Mouse (Mus musculus) c-Kit-positive CD71-positive TER-119-positive erythroid progenitor cells, embryonic 14.5 days (primary cell): ENCODE results near the gene Cldn16.
"Not testable (repeated sequence)": the region's sequence is repeated elsewhere in the genome, so short reads cannot be mapped to it uniquely, and the experiment has no call there.

Experiments used
- DNase-seq: peaks from one replicate; pipeline ENCODE4 v3.0.0-alpha.2; 2013; ENCODE audit warnings: low spot score

Gene Cldn16

DNA sequence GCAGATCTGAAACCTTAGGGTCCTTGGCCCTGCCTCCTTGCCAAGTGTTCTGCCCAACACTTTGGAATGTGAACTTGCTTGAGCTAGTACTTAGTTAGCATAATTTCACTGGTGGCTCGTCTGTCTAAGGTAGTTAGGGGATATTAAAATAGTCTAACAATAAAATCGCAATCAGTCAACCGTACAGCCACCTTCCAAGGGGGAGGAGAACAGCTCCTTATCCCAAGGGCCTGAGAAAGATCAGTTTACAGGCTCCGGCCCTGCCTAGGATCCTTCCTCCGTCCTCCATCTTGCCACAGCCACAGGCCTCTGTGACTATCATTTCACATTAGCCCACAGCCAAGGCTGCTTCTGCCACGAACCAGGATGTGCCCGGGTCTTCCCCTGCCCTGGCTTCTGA is at the start of gene Cldn16:
Cldn16 (plus strand) TSS at position 301 of the 400 bp plus-strand sequence.
- DNase-seq = no peak

DNA sequence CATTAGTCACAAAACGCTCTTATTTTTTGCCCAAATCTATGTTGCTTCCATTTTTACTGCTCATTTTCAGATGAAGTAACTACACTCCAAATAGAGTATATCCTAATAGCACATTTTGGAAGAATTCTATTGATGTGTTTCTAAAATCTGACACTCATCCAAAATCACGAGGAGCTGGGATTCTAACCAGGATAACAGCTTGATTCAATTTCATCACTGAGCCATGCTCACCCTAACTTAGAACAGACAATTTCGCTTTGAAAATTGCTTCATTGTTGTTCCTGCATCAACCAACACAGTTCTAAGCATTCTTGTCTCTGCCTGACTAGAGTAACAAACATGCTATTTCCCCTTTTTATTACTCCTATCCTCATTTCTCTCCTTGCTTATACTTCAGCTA is 44.3 kb upstream of the Cldn16 start:
- no peak for DNase-seq

DNA sequence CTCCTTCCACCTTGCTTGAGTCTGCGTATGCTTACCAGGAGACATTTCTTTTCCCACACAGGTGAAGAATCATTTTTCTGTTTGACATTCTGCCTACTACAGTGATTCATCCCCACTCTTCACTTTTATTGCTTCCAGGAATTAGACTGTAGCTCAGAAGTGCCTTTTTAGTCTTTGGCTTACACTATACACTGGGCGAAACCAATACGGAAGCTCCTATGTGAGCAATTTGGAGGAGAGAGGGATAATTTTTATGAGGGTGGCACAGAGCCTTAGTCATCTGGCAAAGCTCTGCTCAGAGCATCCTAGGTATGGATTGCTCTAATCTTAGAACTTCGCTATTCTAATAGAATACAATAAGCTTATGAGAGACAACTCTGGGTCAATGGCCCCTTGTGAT is 40.9 kb upstream of the Cldn16 start:
- no peak for DNase-seq

DNA sequence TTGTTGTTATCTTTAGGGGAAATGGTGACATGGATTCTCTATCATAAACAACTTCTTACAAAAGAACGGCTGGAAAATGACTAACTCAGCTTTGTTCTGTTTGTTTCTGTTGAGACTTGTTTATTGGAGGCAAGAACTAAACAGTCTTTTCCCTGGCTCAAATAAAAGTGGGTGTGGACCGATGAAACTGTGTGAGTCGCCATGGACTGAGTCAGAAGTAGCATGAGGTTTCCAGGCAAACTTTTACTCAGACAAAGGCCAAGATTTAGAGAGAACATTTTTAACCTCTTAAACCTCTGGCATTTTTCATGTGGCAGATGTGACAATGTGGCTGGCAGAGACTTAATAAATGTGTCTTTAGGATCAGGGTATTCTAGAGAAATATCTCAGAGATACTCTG is 32.7 kb upstream of the Cldn16 start:
- DNase-seq = no peak

DNA sequence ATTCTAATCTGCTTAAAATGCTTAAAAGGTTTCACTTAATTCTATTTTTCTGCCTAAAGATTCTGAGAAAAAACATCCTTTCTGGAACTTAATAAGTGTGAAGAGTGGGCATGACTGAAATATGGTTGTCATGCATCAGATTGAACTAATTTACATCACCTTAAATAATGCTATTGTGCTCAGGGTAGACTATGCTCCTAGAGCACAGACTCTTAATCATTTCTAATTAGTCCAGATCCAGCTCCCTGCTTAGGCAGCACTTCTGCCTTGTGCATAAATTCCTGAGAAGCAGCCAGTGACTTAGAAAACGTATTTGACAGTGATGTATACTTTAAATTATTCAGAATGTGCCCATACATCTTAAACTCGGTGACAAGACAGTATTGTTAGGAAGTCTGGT is 29.4 kb upstream of the Cldn16 start:
- DNase-seq = no peak

DNA sequence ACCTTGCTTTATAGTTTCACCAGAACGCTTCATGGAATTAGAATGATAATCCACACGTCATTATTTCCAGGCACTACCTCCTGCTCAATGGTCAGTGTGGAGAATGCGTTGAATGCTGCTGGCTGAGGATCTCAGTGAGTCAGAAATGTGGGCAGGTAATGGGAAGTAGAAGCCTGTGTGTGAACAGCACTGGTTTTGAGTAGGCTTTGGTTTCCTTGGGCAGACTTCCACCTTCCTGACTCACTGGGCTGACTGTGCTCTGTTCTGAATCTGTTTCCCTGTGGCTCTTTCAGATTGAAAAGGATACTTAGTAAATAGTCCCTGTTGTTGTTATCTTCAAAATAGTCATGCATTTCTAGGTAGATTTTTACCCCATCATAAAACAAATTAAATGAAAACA is 22.9 kb upstream of the Cldn16 start:
- no peak for DNase-seq

DNA sequence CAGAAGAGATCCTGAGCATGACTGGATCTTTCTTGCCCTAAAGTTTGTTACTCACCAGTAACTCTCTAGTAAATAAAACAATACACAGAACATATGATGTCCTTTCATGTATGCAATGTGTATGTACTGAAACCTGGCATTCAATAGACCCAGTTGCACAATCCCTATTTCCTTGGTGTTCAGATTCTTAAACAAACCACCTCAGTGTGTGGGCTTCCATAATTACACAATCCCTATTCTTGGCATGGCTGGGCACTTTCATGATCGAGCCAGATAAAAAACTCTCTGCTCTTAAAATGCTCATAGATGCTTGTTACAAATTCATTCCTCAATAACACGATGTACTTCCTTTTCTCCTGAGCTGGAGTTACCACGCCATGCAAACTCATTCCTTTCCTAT is 21.8 kb upstream of the Cldn16 start:
- DNase-seq = no peak

DNA sequence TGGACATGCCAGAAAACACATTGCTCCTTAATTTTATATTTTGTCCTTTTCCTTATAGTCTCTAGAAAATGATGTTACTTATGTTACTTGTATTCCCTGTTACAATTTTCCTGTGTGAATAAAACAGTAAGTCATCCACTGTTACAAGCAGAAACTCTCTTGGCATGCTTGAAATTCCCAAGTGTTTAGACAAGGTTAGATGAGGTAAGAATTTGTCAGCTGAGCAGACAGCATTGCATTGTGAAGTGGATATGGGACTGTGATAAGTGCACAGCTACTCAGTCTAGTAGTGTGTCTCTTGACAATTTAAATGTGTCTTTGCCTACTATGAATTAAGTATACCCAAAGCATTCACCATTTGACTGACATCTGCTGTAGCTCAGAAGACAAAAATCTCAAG is 18.1 kb upstream of the Cldn16 start:
- DNase-seq = no peak

DNA sequence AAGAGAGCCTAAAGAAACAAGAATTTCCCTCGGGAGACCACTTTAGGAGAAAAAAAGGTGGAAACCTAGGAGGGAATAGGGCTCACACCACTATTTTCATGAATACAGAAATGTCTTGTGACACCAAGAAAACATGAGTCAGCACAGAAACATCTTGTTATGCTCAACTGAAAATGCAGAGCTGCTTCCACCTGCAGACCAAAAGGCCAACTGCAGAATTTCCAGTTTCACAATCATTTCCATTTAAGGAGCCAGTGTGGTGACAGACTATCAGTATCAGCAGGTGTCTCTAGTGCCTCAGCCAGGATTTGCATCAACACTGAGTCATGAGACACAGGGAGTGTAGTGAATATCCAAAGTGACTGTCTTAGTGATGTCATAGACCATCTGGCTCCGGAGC is 15.3 kb upstream of the Cldn16 start:
- DNase-seq = no peak

DNA sequence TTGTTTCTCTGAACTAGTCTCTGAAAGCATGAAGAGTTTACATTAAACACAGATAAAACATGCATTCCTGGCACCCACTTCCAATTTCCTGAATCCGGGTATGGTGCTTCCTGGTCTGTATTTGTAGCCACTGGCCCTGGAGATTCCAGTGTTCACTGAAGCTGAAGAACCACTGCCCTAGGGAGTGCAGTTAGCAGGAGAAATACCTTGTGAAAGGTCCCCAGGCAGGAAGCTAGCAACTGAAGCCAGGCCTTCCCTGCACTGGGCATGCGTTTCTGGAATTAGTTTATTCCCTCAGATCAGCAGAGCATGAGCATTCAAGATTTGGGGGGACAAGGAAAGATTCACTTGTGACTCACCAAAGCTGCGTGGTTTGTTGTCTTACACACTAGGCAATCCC is 8.8 kb upstream of the Cldn16 start:
- DNase-seq = no peak

DNA sequence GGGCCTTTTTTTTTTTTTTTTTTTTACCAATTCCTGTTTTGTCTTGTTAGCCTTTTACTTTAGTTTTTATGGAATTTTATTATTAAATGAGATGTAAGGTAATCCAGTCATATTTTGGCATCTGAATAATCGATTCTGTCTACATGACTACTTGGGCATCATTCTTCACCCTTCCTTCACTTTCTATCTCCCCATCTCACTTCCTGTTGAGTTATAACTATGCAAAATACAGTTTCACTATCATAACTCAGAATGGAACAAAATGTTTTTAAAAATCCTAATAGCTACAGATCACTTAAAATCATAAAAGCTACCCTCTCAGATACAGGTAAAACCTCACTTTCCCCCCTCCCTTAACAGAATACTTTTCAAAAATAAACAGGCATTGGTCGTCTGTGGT is 6.8 kb upstream of the Cldn16 start:
- no peak for DNase-seq

DNA sequence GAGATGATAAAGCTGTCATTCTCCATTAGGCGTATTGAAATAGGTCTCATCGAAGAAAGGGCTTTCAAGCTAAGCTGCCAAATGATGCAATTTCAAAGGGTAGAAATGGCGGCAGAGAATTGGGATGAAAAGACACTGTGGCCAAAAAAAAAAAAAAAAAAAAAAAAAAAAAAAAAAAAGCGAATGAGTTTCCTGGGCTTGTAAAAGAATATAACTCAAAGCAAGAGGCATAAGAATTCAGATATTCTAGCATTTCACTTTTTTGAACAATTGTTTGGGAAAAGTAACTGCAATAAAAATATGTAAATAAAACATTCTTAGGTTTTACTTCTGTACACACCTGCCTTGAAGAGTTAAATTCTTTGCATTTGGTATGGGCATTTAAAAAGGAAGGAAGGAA is 3.6 kb downstream of the Cldn16 start:
- DNase-seq = no peak

DNA sequence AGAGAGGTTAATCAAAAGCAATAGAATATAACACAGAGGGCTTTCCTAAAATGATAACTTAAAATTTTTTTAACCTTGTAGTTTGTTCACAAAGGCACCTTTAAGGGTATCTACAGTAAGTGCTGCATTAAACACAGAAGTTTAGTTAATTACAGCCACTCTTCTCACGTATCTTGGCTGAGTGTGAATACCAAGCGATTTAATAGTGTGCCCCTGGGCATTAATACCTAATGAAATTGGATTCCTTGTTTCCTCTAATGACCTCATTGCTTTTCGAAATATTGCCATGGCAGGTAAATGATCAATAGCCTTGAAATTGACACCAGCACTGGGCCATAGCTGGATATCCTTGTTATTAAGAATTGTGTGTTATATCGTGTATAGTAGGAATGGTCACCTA is 8.3 kb downstream of the Cldn16 start:
- DNase-seq = no peak

DNA sequence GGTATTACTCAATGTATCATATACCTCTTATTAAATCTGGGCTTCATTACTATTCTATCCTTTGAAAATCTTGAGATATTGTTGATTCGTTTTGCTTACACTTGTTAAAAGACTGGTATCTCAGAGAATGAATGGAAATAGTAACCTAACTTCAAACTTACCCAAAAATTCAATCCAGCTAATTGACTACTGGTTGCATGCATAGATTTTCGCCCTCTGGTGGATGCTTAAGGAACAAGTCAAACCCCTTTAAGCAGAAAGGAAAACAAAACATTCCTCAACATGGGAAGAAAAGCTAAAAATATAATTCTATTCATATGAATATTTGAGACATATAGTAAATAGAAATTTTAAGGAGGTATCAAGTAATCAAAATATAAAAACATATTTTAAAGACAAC is 32.8 kb downstream of the Cldn16 start:
- DNase-seq = no peak

DNA sequence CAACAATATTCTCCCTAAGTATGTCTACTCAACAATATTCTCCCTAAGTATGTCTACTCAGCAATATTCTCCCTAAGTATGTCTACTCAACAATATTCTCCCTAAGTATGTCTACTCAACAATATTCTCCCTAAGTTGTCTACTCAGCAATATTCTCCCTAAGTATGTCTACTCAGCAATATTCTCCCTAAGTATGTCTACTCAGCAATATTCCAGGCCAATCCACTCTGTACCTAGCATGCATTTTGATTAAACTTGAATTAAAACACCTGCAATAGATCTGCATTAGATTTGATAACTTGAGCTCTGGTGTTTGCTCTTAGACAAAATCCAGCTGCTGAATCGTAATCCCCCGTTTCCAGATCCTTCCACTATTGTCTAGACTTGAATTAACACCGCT is 36.8 kb downstream of the Cldn16 start:
- not testable (repeated sequence) for DNase-seq

DNA sequence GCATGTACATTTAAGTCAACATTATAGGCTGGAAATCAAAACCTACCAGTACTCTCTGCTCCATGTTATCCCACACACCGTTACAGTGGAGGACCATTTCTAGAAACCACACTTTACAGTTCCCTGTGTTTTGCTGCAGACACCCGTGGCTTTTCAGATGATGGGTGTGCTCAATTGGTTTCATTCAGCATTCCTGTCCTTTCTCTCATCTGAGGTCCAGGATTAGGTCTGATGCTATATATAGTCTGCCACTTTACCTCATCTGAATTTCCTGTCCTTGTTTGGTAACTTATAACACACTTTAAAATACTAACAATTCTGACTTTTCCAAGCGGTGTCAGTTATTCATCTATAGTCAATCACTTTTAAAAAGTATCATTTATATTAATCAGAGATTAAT is 37.8 kb downstream of the Cldn16 start:
- DNase-seq = no peak

DNA sequence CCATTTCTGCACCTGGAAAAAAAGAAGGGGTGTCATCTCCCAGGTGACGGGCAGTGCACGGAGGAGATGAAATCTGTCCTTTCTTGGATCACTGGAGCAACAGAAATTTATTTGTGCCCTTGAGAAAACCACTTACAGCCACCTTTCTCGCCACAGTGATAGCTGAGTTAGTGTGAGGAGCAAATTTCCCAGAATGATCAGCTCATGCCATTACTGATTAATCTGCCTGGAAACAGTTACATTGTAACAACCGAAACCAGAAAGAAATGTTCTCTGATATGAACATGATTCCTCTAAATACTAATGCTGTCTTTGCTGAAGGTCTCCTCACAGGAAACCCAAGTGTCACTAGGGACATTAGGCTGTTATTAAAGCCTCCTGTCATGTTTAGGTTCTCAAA is 42.0 kb downstream of the Cldn16 start:
- DNase-seq = no peak

DNA sequence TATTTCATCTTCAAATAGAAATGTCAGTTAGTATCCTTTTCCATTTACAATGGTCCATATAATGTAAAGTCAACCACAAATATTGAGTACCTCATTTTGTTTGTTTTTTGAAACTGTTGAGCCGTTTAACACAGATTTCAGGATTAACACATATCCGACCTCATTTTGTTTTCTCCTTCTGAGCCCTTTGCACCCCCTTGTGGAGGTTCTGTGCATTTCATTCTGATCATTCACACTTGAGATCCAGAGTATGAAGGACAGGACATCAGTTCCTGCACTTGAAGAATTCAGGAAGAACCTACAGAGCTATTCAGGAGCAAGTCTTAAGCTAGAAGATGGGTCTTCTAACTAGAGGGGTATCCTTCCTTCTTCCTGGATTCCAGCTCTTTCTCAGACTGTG is 56.7 kb downstream of the Cldn16 start:
- no peak for DNase-seq

DNA sequence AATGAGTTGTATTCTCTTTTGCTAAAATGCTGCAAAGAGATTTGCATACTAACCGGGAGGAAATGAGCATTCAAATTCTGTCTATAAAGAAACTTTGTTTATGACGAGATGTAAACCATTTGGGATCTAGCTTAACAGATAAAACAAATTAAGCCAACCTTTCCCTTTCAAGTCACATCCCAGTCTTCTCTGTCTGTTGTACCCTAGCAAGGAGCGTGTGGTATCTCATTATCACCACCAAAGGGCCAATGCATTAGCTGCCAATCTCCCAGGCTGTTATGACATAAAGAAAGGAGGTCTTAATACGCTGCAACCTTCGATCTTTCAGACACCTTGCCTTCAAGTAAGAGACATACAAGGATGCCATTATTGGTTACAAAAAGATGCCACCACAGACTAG is 62.9 kb downstream of the Cldn16 start:
- no peak for DNase-seq

DNA sequence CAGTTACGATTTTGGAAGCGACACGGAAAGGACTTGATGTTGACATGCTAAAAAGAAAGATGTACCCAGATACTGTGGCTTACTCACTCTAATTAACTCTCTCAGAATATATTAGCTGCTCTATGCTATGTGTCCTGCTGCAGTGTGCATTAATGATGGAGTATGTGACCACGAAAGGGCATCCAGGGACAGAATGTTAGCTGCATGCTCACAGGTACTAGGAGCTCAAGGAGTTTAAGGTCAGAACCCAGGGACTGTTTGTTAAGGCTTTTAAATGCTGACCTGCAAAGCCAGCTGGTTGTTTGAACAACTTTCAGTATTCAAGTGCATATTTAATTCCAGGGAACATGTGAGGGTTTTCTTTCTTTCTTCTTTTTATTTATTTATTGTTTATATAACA is 63.7 kb downstream of the Cldn16 start, which contains the start of gene Tmem207:
Tmem207 (minus strand) TSS at position 101 of the 400 bp plus-strand sequence.
- DNase-seq = no peak

DNA sequence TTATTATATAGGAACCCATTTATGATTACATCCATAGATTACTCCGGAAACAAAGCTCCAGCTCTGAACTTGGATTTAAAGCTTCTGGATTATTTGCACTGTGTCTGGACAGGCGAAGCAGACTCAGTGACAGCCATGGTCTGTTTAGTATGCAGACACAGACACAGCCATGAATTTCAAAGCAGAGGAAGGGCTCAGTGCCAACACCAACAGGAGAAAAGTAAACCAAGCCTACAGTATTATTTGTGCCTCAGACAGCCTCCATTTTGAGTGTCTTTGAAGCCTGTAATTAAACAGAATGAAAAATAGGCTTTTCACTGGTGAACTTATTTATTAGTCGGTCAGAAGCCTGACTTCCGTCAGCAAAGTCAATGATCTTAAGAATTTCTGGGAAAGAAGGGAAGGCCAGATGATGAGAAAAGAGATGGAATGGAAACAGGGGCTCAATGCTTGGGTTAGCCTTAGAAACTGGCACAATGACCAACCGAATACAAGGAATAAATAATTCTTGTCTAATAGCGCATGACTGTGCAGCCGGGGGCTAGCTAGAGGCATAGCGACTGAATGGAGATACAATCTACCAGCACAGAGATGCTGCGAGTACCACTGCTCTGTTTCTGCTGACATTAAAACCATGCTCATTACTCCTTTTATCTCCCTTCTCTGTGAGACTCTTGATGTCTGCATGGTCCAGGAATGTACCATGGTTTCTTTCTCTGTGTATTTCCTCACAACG is 65.2 kb downstream of the Cldn16 start:
- no peak for DNase-seq

DNA sequence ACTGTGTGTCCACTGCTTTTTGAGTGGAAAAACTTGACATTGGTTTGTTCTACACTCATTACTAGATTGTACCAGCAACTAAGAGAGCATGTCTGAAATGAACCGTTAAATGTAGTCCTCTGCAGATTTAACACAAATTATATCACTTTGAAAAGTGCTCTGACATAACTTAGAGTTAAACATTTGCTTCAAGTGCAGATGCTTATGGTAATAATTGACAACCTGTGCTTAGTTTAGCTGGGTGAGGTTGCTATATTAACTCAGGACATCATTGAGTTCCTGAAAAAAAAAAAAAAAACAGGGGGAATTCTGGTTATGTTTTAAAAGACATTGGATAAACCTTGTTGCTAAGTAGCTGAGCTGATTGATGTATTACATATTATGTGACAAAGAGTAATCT is 67.5 kb downstream of the Cldn16 start:
- no peak for DNase-seq

DNA sequence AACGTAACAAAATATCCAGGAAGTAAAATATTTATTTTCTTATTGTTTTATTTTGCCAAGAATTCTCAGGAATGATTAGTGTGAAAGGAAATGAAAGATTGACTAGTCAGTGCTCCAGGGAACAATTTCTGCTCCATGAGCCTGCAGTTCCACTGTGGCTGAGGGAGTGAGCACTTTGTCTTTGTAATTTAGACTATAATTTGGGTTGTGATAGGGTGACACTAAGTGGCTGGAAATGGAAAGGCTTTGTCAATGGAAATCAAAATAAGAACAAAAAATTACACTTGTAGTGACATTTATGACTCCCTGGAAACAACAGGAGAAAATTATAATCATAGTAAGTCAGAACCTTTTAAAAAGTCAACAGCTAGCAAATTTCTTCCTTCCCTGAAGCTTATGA is 69.4 kb downstream of the Cldn16 start:
- DNase-seq = no peak
